Mouse (Mus musculus) embryo, embryonic 10.5 days (tissue): ENCODE results near the gene Vps8.
A peak's percentile ranks its signal among the peaks of the same experiment; 100 is the strongest.
"Not testable (repeated sequence)": the region's sequence is repeated elsewhere in the genome, so short reads cannot be mapped to it uniquely, and the experiment has no call there.

ENCODE experiments used
- DNase-seq: peaks from one replicate; pipeline ENCODE4 v3.0.0-alpha.2; 2015; ENCODE audit warnings: low spot score

Gene Vps8

GRCm38 (mm10) chr16:21665423-21665986, 242.6 kb downstream of the Vps8 start:
- DNase-seq, result no peak

- no peak for DNase-seq
Measured at GRCm38 (mm10) chr16:21671878-21672277, 249.0 kb downstream of the Vps8 start.

- DNase-seq, result not testable (repeated sequence)
Measured at GRCm38 (mm10) chr16:21673046-21673445, 250.1 kb downstream of the Vps8 start.

- not testable (repeated sequence) for DNase-seq
Measured at GRCm38 (mm10) chr16:21673651-21674050, 250.7 kb downstream of the Vps8 start.

- no peak for DNase-seq
Measured at GRCm38 (mm10) chr16:21676791-21677190, 253.9 kb downstream of the Vps8 start.

- no peak for DNase-seq
Measured at GRCm38 (mm10) chr16:21687406-21687805, 264.5 kb downstream of the Vps8 start.

GRCm38 (mm10) chr16:21689141-21689540, 266.2 kb downstream of the Vps8 start:
- no peak for DNase-seq

GRCm38 (mm10) chr16:21690216-21690755, 267.4 kb downstream of the Vps8 start:
- DNase-seq, result no peak

- DNase-seq, result peak; percentile 68
Measured at GRCm38 (mm10) chr16:21693981-21694462, 271.1 kb downstream of the Vps8 start.
